Mouse (Mus musculus) limb, embryonic 13.5 days (tissue): ENCODE measurements at regions not wholly inside any gene's neighbourhood (a gene's known extent, or its start where the extent isn't known, plus 50 kb on each side); places are given as distances from the start of the nearest gene placed in this dataset.
"Not testable (repeated sequence)": the region's sequence is repeated elsewhere in the genome, so short reads cannot be mapped to it uniquely, and the experiment has no call there.

Experiments used
- ATAC-seq: fragments of 200-750 bp; cut with Nextera tagmentation; 2 replicates; pipeline ENCODE4 v1.8.0; 2017; ENCODE audit warnings: low read depth, moderate number of reproducible peaks, moderate TSS enrichment; ENCODE audit not compliant: low FRiP score
- H3K27ac ChIP-seq: fragments of 300-500 bp; sonication (generic); 2 replicates; pipeline ENCODE4 v1.5.1; 2015; ENCODE audit warnings: inconsistent platforms, mild to moderate bottlenecking, moderate library complexity
- H3K27me3 ChIP-seq: fragments of 300-500 bp; sonication (generic); 2 replicates; pipeline ENCODE4 v1.6.1; 2015; ENCODE audit warnings: mild to moderate bottlenecking, inconsistent platforms
- H3K36me3 ChIP-seq: fragments of 300-500 bp; sonication (generic); 2 replicates; pipeline ENCODE4 v1.6.1; 2015; ENCODE audit warnings: inconsistent platforms, mild to moderate bottlenecking, moderate library complexity
- H3K4me1 ChIP-seq: fragments of 300-500 bp; sonication (generic); 2 replicates; pipeline ENCODE4 v1.6.1; 2015; ENCODE audit warnings: inconsistent platforms
- H3K4me2 ChIP-seq: fragments of 300-500 bp; sonication (generic); replicated peaks from 2 replicates; pipeline ENCODE4 v1.6.1; 2015; ENCODE audit warnings: inconsistent platforms, mild to moderate bottlenecking, moderate library complexity
- H3K4me3 ChIP-seq: fragments of 300-500 bp; sonication (generic); 2 replicates; pipeline ENCODE4 v1.5.1; 2015; ENCODE audit warnings: moderate library complexity, mild to moderate bottlenecking, inconsistent platforms
- H3K9ac ChIP-seq: fragments of 300-500 bp; sonication (generic); 2 replicates; pipeline ENCODE4 v1.6.1; 2015; ENCODE audit warnings: mild to moderate bottlenecking, inconsistent platforms
- H3K9me3 ChIP-seq: fragments of 300-500 bp; sonication (generic); 2 replicates; pipeline ENCODE4 v1.6.1; 2016; ENCODE audit warnings: inconsistent platforms
- WGBS: fragments of 180-500 bp; shearing (Covaris S2); methylation state at CpG from one replicate; pipeline ENCODE4 v1.1.7; 2015; 5-methylcytosine and 5-hydroxymethylcytosine counted together

DNA sequence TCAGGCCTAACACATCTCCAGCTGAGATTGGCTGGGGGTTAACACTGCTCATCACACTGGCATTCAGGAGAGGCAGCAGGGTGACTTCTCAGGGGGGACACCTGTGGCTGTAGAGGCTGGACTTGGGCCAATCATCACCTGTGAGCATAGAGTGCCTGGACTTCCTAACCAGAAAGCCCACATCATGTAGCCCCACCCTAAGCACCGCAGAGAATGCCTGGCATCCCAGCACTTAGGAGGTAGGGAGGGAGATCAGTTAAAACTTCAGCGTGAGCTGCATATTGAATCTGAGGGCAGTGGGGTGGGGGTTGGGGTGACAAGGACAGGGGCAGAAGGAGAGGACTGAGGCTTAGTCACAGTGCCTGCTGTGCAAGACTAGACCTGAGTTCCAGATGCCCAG is 208.7 kb upstream of the Arid2 start:
- Histone ChIP-seq H3K4me2 (no peak overlapping the region), H3K4me1 (peaks cover 30% of the 10 kb centered on the region), H3K27me3 (no peaks in the 10 kb centered on the region), H3K36me3 (no peaks in the 10 kb centered on the region), H3K9ac (no peak overlapping the region), H3K27ac (no peak overlapping the region), H3K9me3 (no peaks in the 10 kb centered on the region), H3K4me3 (no peak overlapping the region)
- ATAC-seq: no peak
- 46% methylated on average over 2 of the region's 2 CpGs for WGBS

GRCm38 (mm10) chr15:96089676-96090075 is 197.6 kb upstream of the Arid2 start:
- no peak overlapping the region for H3K4me2 ChIP-seq
- WGBS: 93% methylated on average over 9 of the region's 9 CpGs
- no peak overlapping the region for H3K4me3 ChIP-seq
- no peak overlapping the region for H3K9ac ChIP-seq
- H3K36me3 ChIP-seq: no peaks in the 10 kb centered on the region
- no peak overlapping the region for H3K27ac ChIP-seq
- no peaks in the 10 kb centered on the region for H3K9me3 ChIP-seq
- ATAC-seq: no peak
- H3K4me1 ChIP-seq: no peaks in the 10 kb centered on the region
- no peaks in the 10 kb centered on the region for H3K27me3 ChIP-seq

DNA sequence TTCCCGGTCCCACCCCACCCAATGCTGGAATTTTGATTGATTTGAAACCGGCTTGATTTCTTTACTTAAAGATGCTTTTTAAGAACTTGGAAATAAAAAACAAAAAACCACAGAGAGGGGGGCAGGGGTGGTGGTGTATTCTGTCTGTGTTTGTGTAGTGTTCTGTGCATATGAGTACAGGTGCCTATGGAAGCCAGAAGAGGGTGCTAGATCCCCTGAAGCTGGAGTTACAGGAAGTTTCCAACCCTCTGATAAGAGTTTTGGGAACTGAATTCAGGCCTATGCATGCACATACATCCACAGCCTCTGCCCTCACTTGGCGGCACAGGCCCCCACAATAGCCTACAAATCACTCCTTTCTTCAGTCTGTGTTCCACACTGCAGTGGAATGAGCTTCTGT is 190.9 kb upstream of the Arid2 start:
- Histone ChIP-seq H3K9me3 (no peaks in the 10 kb centered on the region), H3K4me2 (no peak overlapping the region), H3K27me3 (no peaks in the 10 kb centered on the region), H3K27ac (no peak overlapping the region), H3K36me3 (no peaks in the 10 kb centered on the region), H3K9ac (no peak overlapping the region), H3K4me1 (peaks cover 4% of the 10 kb centered on the region; the same call in 1 of the 2 replicates), H3K4me3 (no peak overlapping the region)
- WGBS: 84% methylated on average over 3 of the region's 3 CpGs
- no peak for ATAC-seq

DNA sequence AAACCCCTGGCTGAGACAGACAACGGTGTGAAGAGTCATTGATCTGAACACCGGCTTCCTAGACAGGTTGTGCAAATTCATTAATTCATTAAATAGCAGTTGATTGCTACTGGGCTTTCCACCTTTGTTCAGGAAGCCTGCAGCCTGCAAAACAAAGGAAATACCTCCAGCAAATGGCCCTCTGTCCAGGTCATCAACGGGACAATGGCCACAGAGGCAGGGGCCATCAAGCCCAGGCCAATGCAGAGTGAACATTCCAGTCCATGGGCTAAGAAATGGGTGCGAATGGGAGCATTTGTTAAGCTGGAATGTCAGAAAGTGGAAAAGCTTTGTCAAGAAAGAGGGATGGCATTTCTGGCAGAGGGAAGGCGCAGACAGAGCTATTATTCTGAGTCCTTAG is 188.5 kb upstream of the Arid2 start:
- Histone ChIP-seq H3K36me3 (no peaks in the 10 kb centered on the region), H3K4me3 (no peak overlapping the region), H3K9me3 (0 out of 2 replicates have a peak, but pooled peaks cover 3% of the 10 kb centered on the region), H3K27me3 (no peaks in the 10 kb centered on the region), H3K9ac (no peak overlapping the region), H3K27ac (no peak overlapping the region), H3K4me2 (no peak overlapping the region), H3K4me1 (peaks cover 7% of the 10 kb centered on the region)
- WGBS: 78% methylated on average over 5 of the region's 5 CpGs
- ATAC-seq: no peak

GRCm38 (mm10) chr15:96099844-96100640 is 187.3 kb upstream of the Arid2 start:
- not testable (repeated sequence) for H3K27ac ChIP-seq, H3K4me2 ChIP-seq, H3K4me3 ChIP-seq, H3K9me3 ChIP-seq, H3K9ac ChIP-seq, H3K27me3 ChIP-seq, H3K36me3 ChIP-seq, ATAC-seq, H3K4me1 ChIP-seq
- WGBS: 57% methylated on average over 13 of the region's 13 CpGs

GRCm38 (mm10) chr15:96103737-96104136 is 183.6 kb upstream of the Arid2 start:
- H3K27me3 ChIP-seq: no peaks in the 10 kb centered on the region
- peaks cover 9% of the 10 kb centered on the region for H3K4me1 ChIP-seq
- H3K4me2 ChIP-seq: no peak overlapping the region
- 0 out of 2 replicates have a peak, but pooled peaks have one; percentile 54 for ATAC-seq
- 0 out of 2 replicates have a peak, but pooled peaks cover 3% of the 10 kb centered on the region for H3K9me3 ChIP-seq
- 37% methylated on average over 6 of the region's 6 CpGs for WGBS
- no peak overlapping the region for H3K9ac ChIP-seq
- no peaks in the 10 kb centered on the region for H3K36me3 ChIP-seq
- H3K27ac ChIP-seq: no peak overlapping the region
- H3K4me3 ChIP-seq: no peak overlapping the region

- Histone ChIP-seq H3K27me3 (no peaks in the 10 kb centered on the region), H3K4me3 (no peak overlapping the region), H3K4me1 (peaks cover 5% of the 10 kb centered on the region; the same call in 1 of the 2 replicates), H3K9me3 (peaks cover 8% of the 10 kb centered on the region; the same call in 1 of the 2 replicates), H3K4me2 (no peak overlapping the region), H3K27ac (no peak overlapping the region), H3K36me3 (no peaks in the 10 kb centered on the region), H3K9ac (no peak overlapping the region)
- no peak for ATAC-seq
- WGBS: 62% methylated on average over 4 of the region's 4 CpGs
Measured at GRCm38 (mm10) chr15:96107503-96107902, 179.8 kb upstream of the Arid2 start.

GRCm38 (mm10) chr15:96113091-96113490 is 174.2 kb upstream of the Arid2 start:
- H3K4me3 ChIP-seq: no peak overlapping the region
- H3K27ac ChIP-seq: peak overlapping the region; percentile 12; the same call in 1 of the 2 replicates
- peaks cover 8% of the 10 kb centered on the region; the same call in 1 of the 2 replicates for H3K9me3 ChIP-seq
- no peaks in the 10 kb centered on the region for H3K27me3 ChIP-seq
- WGBS: 61% methylated on average over 13 of the region's 13 CpGs
- no peak for ATAC-seq
- no peaks in the 10 kb centered on the region for H3K36me3 ChIP-seq
- H3K4me2 ChIP-seq: peak overlapping the region; percentile 16; the same call in 1 of the 2 replicates
- H3K9ac ChIP-seq: no peak overlapping the region
- peaks cover 26% of the 10 kb centered on the region for H3K4me1 ChIP-seq

GRCm38 (mm10) chr15:96114616-96115015 is 172.7 kb upstream of the Arid2 start:
- H3K9me3 ChIP-seq: peaks cover 2% of the 10 kb centered on the region; the same call in 1 of the 2 replicates
- peaks cover 26% of the 10 kb centered on the region for H3K4me1 ChIP-seq
- WGBS: 68% methylated on average over 9 of the region's 9 CpGs
- H3K36me3 ChIP-seq: no peaks in the 10 kb centered on the region
- 0 out of 2 replicates have a peak overlapping the region, but pooled peaks have one; percentile 22 for H3K4me2 ChIP-seq
- no peak for ATAC-seq
- H3K4me3 ChIP-seq: no peak overlapping the region
- no peak overlapping the region for H3K9ac ChIP-seq
- H3K27me3 ChIP-seq: no peaks in the 10 kb centered on the region
- no peak overlapping the region for H3K27ac ChIP-seq

DNA sequence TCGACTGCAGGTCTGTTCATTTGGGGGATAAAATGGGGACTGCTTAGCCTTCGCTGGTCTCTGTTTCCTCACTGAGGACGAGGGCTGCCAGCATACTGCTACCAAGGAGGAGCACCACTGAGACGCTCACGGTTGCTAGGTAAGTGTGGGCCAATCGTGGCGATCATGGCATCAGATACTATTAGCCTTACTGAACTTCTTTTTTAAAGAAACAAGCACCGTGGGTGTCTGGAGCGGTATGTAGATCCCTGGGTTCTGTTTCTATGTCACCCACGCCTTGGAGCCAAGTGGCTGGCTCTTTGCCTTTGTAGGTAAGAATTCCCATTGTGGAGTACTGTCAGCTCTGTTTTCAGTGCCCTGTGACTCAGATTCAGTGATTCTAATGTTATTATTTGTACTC is 172.1 kb upstream of the Arid2 start:
- 48% methylated on average over 10 of the region's 10 CpGs for WGBS
- Histone ChIP-seq H3K4me2 (peak overlapping the region; percentile 22; the same call in 1 of the 2 replicates), H3K36me3 (no peaks in the 10 kb centered on the region), H3K27me3 (no peaks in the 10 kb centered on the region), H3K9me3 (no peaks in the 10 kb centered on the region), H3K4me3 (no peak overlapping the region), H3K27ac (no peak overlapping the region), H3K4me1 (peaks cover 26% of the 10 kb centered on the region), H3K9ac (no peak overlapping the region)
- no peak for ATAC-seq

DNA sequence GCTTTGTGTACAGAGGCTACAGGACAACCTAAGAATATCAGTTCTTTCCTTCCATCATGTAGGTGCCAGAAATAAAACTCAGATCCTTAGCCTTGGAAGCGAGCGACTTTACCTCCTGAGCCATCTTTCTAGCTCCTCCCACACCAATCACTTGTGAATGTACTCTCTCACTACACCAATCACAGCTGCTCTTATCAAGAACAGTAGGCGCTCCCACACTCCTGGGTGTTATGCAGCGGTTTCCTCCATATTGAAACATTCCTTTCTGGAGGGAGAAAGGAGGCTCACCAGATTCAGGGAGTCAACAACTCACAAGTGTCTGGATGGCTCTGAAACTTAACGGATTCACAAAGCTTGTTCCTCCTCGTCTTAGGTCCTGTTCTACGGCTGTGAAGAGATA is 168.1 kb upstream of the Arid2 start:
- WGBS: 95% methylated on average over 7 of the region's 7 CpGs
- H3K27me3 ChIP-seq: no peaks in the 10 kb centered on the region
- peaks cover 11% of the 10 kb centered on the region for H3K4me1 ChIP-seq
- no peak overlapping the region for H3K4me2 ChIP-seq
- H3K4me3 ChIP-seq: no peak overlapping the region
- no peak overlapping the region for H3K9ac ChIP-seq
- no peaks in the 10 kb centered on the region for H3K9me3 ChIP-seq
- H3K36me3 ChIP-seq: no peaks in the 10 kb centered on the region
- ATAC-seq: no peak
- H3K27ac ChIP-seq: no peak overlapping the region

DNA sequence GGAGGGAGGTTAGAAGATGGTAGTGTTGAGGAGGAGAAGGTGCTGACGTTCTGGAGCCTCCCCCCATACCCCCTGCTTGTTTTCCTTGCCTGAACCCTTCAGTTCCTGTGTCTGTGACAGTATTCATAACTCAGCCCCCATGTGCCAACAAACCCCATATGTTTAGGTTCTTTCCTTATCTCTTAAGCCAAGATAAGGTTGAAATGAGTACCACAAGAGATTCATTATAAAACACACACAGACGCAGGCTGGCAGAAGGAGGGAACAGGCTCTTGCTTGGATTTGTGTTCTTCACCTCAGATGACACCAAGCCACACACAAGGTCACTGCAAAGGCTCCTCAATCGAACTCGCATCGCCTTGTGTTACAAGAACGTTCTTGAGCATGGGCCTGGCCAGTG is 162.9 kb upstream of the Arid2 start:
- H3K9ac ChIP-seq: no peak overlapping the region
- no peaks in the 10 kb centered on the region for H3K4me1 ChIP-seq
- 88% methylated on average over 6 of the region's 6 CpGs for WGBS
- H3K9me3 ChIP-seq: no peaks in the 10 kb centered on the region
- no peaks in the 10 kb centered on the region for H3K36me3 ChIP-seq
- no peak overlapping the region for H3K4me2 ChIP-seq
- no peak overlapping the region for H3K4me3 ChIP-seq
- H3K27me3 ChIP-seq: no peaks in the 10 kb centered on the region
- ATAC-seq: no peak
- H3K27ac ChIP-seq: no peak overlapping the region

GRCm38 (mm10) chr15:96129699-96130098 is 157.6 kb upstream of the Arid2 start:
- no peak overlapping the region for H3K9ac ChIP-seq

More at GRCm38 (mm10) chr15:96129699-96130098, 157.6 kb upstream of the Arid2 start:
- peaks cover 26% of the 10 kb centered on the region for H3K4me1 ChIP-seq
- no peaks in the 10 kb centered on the region for H3K27me3 ChIP-seq
- no peak overlapping the region for H3K4me3 ChIP-seq
- no peak overlapping the region for H3K4me2 ChIP-seq
- WGBS: 89% methylated on average over 4 of the region's 4 CpGs
- ATAC-seq: no peak
- H3K36me3 ChIP-seq: no peaks in the 10 kb centered on the region
- no peak overlapping the region for H3K27ac ChIP-seq
- H3K9me3 ChIP-seq: no peaks in the 10 kb centered on the region
